Mouse (Mus musculus) bone marrow macrophage, adult 2 months (primary cell): ENCODE measurements around the gene Ftl1. TPM values are rescaled to one million over a fixed set of nuclear protein-coding genes. Genes with fewer than 3 reads are reported as not detected.

ENCODE experiments used
- H3K27ac ChIP-seq: 2 replicates; pipeline ENCODE4 v1.5.1; 2012; ENCODE audit warnings: low read depth, low read length; ENCODE audit not compliant: insufficient read depth
- H3K4me1 ChIP-seq: 2 replicates; pipeline ENCODE4 v1.6.1; 2012; ENCODE audit warnings: low read length; ENCODE audit not compliant: control insufficient read depth, insufficient read depth
- H3K4me3 ChIP-seq: 2 replicates; pipeline ENCODE4 v1.5.1; 2012; ENCODE audit warnings: mild to moderate bottlenecking, low read length, moderate library complexity; ENCODE audit not compliant: insufficient read depth
- CTCF ChIP-seq: IDR thresholded peaks from 2 replicates; pipeline ENCODE4 v1.5.1; 2012; ENCODE audit warnings: low read depth, mild to moderate bottlenecking, low read length, moderate library complexity
- POLR2A ChIP-seq: IDR thresholded peaks from 2 replicates; pipeline ENCODE4 v1.6.1; 2012; ENCODE audit warnings: mild to moderate bottlenecking, low read depth, low read length, borderline replicate concordance
- polyA plus RNA-seq: library from polyadenylated mRNA; stranded (reverse); fragments of >200 nt; gene quantifications from 2 replicates; pipeline ENCODE4 v1.2.4, GENCODE M21; 2012; ENCODE audit not compliant: missing spikeins, insufficient read depth, insufficient read length

The Ftl1 gene
- polyA plus RNA-seq, 1 experiment: 20,120 TPM

GRCm38 (mm10) chr7:45454971-45455370, 4.7 kb downstream of the Ftl1 start:
- TF ChIP-seq POLR2A: no peak
- no peak for TF ChIP-seq CTCF
- Histone ChIP-seq H3K4me3 (no peak overlapping the region), H3K27ac (no peak overlapping the region), H3K4me1 (no peaks in the 10 kb centered on the region)

- H3K27ac ChIP-seq: no peak overlapping the region
- no peak for TF ChIP-seq POLR2A
- TF ChIP-seq CTCF: peak; percentile 54
- H3K4me3 ChIP-seq: no peak overlapping the region
- H3K4me1 ChIP-seq: no peaks in the 10 kb centered on the region
These were observed 8.2 kb downstream of the Ftl1 start for GRCm38 (mm10) chr7:45451344-45451982.

GRCm38 (mm10) chr7:45449974-45450373, 9.7 kb downstream of the Ftl1 start:
- no peak for TF ChIP-seq CTCF
- no peak for TF ChIP-seq POLR2A
- Histone ChIP-seq H3K4me3 (no peak overlapping the region), H3K4me1 (no peaks in the 10 kb centered on the region), H3K27ac (no peak overlapping the region)

- TF ChIP-seq POLR2A: no peak
- peak; percentile 9; the same call in 1 of the 2 replicates for TF ChIP-seq CTCF
- no peaks in the 10 kb centered on the region for H3K4me1 ChIP-seq
- H3K4me3 ChIP-seq: no peak overlapping the region
- H3K27ac ChIP-seq: no peak overlapping the region
These were observed 12.2 kb downstream of the Ftl1 start for GRCm38 (mm10) chr7:45447325-45447990.

- Histone ChIP-seq H3K4me1 (no peaks in the 10 kb centered on the region), H3K4me3 (no peak overlapping the region), H3K27ac (no peak overlapping the region)
- TF ChIP-seq POLR2A (no peak), CTCF (no peak)
These were observed 13.1 kb downstream of the Ftl1 start for GRCm38 (mm10) chr7:45446589-45446988.

- no peaks in the 10 kb centered on the region for H3K4me1 ChIP-seq
- H3K4me3 ChIP-seq: no peak overlapping the region
- no peak overlapping the region for H3K27ac ChIP-seq
- TF ChIP-seq POLR2A (no peak), CTCF (no peak)
These were observed 15.9 kb downstream of the Ftl1 start for GRCm38 (mm10) chr7:45443526-45444420.

GRCm38 (mm10) chr7:45437521-45438276, 22.0 kb downstream of the Ftl1 start, which contains the start of gene Ruvbl2:
Gene Ruvbl2, minus strand, starts transcription at chr7:45438096.
- TF ChIP-seq POLR2A (no peak), CTCF (no peak)
- Histone ChIP-seq H3K4me1 (peaks cover 15% of the 10 kb centered on the region), H3K4me3 (no peak within 1 kb of the TSS), H3K27ac (no peak within 1 kb of the TSS)

GRCm38 (mm10) chr7:45437046-45437445, 22.6 kb downstream of the Ftl1 start:
- TF ChIP-seq CTCF (no peak), POLR2A (no peak)
- H3K27ac ChIP-seq: no peak overlapping the region
- peaks cover 20% of the 10 kb centered on the region for H3K4me1 ChIP-seq
- no peak overlapping the region for H3K4me3 ChIP-seq

- TF ChIP-seq CTCF (no peak), POLR2A (no peak)
- Histone ChIP-seq H3K4me1 (peaks cover 20% of the 10 kb centered on the region), H3K27ac (no peak overlapping the region), H3K4me3 (no peak overlapping the region)
These were observed 23.2 kb downstream of the Ftl1 start for GRCm38 (mm10) chr7:45436444-45436843.

- TF ChIP-seq POLR2A: no peak
- TF ChIP-seq CTCF: no peak
- peaks cover 20% of the 10 kb centered on the region for H3K4me1 ChIP-seq
- peak overlapping the region; percentile 81 for H3K4me3 ChIP-seq
- peak overlapping the region; percentile 31 for H3K27ac ChIP-seq
These were observed 24.6 kb downstream of the Ftl1 start for GRCm38 (mm10) chr7:45435038-45435437.
